Mouse (Mus musculus) gastrocnemius, postnatal 4 days (tissue): ENCODE results near the gene Iqgap1. TPM values are rescaled to one million over a fixed set of nuclear protein-coding genes. Genes with fewer than 3 reads are reported as not detected.
A peak's percentile ranks its signal among the peaks of the same experiment; 100 is the strongest.
"Not testable (repeated sequence)": the region's sequence is repeated elsewhere in the genome, so short reads cannot be mapped to it uniquely, and the experiment has no call there.

Source experiments
- DNase-seq, 2 experiments: peaks; one replicate each; pipeline ENCODE4 v3.0.0; 2021 to 2022; ENCODE audit warnings: low spot score in 2 of 2, mixed read lengths in 2 of 2
- total RNA-seq, 2 experiments: library from RNA; stranded (reverse); gene quantifications; 2 replicates each; pipeline ENCODE4 v1.2.3; 2021

Gene Iqgap1
- total RNA-seq, 2 experiments from 2014 or later: 80.1 to 83.1 TPM

DNA sequence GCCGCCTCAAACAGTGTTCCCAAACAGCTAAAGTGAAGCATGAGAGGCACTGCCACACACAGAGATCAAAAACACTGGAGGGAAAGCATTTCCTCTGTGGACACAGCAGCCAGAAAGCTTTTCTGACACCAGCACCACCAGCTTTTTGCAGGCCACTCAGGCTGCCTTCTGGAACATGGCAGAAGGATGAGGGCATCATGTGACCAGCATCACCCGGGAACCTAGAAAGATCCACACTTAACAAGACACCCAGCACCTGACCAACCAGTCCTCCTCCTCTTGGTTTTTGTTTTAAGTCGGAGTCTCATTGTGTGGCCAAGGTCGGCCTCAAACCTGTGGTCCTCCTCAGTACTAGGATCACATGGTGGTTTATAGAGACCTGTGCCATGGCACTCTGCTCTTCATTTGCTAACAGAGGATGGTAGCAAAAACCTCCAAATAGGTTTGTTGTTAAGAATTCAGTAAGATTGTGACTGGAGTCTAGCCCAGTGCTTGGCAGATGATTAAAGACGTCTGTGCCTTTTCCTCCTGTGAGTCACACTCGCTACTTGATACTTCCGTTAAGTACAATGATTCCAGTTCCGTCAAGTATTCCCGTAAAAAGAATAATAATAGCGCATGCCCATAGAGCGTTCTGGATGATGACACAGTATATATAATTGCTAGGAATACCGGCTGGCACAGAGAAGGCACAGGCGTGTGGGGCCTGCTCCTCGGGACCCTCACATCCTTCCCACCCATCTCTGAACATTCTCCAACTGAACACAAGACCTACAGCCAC lies 51.8 kb downstream of the Iqgap1 start:
- DNase-seq: peak in 1 of 2 experiments; percentile 22

DNA sequence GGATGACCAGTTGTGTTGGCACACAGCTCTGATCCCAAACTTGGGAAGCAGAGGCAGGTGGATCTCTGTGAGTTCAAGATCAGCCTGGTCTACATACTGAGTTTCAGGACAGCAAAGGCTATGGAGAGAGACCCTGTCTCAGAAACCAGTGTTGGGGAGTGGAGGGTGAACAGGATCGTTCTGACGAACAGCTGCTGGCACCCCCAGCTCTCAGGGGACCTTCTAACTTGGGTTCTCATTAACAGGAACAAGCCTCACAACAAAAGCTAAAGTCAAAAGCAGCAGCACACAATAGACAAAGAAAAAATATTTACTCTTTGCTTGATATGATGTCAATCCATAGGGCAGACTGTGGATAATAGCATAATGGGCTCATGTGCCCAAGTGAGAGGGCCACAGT lies 55.3 kb downstream of the Iqgap1 start:
- no peak for DNase-seq

DNA sequence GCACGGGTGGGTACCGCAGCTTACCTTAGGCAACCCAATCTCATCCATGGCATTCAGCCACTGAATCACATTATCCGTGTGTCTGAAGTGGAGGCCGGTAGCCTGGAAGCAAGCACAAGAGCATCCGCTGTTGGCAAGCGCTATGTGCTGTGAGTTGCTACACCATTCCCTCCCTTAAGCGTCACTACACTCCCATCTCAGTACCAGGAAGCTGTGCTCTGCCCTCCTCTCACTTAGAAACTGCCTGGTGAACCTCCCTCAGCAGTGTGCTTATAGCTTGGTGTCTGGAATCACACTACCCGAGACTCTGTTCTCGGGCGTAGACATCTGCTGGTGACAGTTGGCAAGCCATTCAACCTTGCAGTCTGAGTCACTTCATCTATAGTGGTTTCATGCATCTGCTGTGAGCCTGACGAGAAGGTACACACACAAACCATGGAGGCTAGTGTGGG lies 58.9 kb downstream of the Iqgap1 start:
- no peak for DNase-seq

DNA sequence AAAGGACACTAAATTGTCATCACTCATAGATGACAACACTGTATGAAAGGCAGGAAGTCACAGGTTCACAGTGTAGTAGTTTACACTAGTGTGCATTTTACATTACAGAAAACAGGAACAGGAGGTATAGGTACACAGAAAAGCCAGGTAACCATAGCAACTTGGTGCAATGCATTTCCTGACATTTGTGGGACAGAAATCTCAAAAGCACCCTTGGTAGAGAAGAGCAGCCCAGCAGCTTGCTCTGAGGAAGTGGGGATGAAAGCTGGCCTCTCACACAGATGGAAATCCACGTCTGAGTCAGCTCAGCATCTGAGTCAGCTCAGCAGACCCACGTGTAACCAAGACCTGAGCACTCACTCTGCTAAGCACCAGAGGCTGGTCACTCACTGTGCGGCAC lies 59.7 kb downstream of the Iqgap1 start:
- no peak for DNase-seq

DNA sequence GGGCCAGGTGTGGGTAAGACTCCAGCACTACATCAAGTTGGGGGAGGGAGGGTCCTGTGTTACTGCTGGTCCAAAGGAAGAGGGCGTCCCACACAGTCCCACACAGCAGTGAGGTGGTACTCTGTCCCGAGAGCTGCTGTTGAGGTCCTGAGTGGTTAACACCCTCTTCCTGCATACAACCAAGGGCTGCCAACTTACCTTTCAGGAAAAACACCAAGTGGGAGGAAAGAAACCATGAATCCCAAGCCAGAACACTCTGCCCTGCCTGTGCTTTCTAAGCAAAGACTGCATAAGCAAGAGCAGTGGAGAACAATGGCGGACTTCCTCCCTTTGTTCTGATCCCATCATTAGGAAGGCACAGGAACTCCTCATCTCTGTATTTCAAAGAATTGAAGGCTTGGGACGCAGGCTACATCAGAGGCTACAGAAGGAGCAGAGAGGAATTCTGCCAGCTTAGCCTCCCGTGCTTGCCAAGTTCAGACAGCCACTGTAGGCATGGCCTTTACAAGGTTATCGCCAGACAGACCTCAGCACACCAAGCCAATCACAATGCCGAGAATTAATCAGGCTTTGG lies 61.8 kb downstream of the Iqgap1 start:
- no peak for DNase-seq

DNA sequence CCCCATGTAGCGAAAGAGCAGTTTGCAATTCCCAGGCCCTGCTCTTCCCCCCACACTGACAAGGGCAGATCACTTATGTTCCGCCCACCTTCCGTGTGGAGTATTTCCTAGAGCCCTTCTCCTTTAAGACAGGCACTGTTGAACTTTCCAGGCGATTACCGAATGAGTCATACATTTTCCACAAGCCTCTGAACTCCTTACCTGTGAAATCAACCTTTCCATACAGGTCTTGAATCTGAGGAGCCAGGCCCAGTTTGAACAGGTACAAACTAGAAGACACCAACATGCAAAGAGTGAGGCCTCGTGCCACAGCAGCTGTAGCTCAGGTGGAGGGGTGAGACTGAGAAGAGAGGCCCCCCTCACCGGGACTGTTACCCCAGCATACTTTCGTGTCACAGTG lies 63.5 kb downstream of the Iqgap1 start:
- no peak for DNase-seq

DNA sequence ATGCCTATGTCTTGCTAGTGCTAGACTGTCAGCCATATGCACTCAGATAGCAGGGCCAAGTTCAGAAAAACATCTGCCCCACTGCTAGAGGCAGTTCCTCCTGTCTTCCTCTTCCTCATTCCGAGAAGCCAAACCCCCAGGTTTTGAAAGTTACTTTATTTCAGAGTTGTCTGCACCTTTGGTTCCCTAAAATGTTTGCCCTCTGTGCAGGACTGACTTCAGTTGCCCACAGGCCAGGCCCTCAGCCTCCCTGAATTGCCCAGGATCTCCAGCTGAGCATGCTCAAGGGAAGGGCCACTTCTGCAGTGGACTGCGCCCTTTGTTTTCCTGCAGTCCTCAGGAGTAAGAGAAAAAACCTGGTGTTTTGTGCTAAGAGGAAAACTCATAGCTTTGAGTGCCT lies 71.7 kb downstream of the Iqgap1 start:
- no peak for DNase-seq

DNA sequence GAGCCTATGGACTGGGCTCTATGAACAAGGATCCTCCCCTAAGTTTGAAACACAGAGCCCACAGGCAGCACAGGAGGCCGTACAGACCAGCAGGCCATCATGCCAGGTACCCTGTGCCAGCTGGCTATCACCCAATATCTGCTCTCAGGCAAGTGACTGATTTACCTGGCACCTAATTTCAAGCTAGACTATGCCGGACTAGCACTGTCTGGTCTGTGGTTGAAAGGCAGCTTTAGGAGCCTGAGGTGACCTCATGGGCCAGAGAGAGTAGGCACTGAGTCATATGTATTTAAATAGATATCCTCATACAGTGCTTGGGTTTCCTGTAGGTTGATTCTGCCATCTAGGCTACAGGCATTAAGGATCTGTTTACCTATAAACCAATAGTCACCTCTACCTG lies 72.2 kb downstream of the Iqgap1 start:
- DNase-seq: no peak

DNA sequence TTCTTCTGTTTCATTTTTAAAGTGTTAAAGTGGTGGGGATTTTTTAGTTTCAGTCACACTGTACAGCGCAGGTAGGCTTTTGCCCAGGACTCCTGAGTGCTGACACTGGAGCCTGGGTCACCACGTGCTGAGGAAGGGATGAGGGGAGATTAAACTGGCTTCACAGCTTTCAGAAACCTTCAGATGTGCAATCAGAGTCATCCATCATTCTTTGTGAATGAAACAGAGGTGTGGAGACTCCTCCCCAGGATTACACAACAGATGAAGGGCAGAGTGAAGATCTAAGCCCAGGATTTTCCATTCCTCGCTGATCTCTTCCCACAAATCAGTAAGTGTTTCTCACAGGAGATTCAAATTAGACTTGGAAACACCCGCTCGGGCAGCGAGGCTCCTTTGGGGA lies 76.2 kb downstream of the Iqgap1 start:
- DNase-seq: no peak

DNA sequence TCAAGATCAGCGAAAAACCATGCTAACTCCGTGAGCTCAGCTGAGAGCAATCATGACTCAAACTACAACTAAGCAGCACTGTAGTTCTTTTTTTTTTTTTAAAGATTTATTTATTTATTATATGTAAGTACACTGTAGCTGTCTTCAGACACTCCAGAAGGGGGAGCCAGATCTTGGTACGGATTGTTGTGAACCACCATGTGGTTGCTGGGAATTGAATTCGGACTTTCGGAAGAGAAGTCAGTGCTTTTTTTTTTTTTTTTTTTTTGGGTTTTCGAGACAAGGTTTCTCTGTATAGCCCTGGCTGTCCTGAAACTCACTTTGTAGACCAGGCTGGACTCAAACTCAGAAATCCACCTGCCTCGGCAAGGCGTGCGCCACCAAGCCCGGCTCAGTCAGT lies 76.7 kb downstream of the Iqgap1 start:
- DNase-seq: not testable (repeated sequence)

DNA sequence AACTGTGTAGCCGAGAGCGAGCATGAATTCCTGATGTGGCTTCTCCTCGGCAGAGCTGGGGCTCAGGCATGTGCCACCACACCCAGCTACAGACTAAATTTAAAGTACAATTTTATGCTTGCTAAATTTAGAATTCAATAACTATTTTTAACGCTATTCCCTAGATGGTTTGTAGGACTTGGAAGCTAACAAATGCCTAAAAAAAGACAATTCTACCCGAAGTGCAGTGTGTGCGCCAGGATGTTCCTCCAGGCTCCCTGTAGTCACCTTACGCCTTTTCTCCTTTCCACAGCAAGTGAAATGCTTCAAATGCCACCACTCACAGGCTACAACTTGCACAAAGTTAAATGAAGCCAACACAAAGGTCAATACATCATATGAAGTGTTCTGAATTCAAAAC lies 78.4 kb downstream of the Iqgap1 start:
- no peak for DNase-seq

DNA sequence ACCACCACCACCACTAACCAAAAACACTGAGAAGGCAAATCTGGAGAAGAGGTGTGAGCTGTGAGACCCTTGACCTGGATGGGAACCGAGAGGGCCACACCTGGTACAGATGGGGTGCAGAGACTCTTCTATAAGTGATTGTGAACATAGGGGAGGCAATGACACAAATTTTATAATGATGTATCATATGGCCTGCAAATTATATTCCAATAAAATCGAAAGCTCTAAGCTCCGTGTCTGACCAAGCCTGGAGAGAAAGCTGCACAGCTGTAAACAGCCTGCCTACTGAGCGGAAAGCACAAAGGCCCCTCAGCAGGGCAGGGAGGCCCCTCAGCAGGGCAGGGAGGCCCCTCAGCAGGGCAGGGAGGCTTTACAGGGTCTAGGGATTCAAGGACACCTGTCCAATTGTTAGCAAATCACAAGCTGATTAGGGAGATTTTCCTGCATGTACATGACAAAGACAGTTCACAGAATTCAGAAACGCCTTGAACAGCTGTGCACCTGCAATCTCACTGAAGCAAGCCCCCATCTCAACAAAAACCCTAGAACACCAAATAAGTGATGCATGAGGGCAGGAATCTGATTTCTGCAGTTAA lies 79.5 kb downstream of the Iqgap1 start:
- no peak for DNase-seq

DNA sequence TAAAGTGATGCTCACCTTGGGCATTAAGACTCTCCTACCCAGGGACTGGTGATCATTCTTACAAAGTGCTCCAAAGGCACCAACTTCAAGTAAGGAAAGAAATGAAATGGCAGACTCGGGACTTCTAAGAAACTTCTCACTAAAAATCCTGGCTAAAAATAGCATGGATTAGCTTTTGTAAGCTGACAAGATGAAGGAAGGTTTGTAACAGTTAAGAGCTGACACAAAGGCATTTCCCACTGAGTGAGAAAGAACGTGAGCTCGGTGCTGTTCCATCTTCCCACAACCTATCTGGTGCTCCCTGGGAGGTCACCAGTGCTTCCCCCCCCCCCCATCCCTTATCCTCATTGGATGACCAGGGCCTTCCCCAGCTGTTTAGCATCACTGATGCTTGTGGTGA lies 80.0 kb downstream of the Iqgap1 start:
- DNase-seq: no peak

DNA sequence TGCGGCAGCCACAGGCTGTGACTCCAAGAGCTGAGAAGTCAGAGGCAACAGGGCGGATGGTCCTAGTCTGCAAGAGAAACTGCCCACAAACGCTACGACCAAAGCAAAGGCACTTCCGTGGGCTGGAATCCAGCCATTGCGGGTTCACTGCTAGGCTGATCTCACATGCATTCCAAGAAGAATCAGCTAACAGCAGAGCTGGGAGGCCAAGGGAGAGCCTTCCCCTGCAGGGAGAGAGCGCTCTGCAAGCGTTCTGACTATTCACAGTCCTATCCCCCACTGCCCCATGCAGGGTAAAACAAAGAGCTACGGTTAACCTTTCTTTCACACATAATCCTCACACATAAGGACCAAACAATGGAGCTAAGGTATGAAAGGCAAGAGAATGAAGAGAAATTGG lies 80.5 kb downstream of the Iqgap1 start:
- peak in 1 of 2 experiments; percentile 19 for DNase-seq

DNA sequence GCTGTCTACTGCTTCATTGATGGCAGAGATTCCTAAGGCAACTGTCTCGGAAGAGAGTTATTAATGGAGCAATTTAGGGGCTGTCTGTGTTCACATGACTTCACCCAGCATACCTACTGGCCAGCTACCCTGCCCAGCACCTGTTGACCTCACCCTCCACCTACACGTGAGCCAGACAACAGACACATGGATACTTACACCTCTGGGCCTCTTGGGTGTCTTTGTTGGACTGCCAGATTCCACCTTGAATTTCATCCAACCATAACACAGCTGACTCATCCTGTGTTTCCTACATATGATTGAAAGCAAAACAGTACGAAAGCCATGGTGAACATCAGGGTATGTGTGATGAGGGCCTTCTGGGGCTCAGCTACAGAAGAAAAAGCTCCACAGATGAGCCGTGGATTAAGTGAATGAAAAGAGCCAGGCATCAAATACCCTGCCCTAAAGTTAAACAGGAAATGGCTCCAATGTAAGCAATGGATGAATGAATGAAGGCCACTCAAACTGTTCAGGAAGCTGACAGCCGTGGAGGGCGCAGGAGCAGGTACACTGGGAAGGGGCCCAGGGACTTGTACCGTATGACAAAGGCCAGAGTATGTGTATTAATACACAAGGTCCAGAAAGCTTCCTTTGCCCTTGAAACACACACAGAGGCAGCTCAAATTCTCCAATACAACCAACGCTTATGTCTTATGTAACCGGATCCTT lies 81.7 kb downstream of the Iqgap1 start:
- no peak for DNase-seq

DNA sequence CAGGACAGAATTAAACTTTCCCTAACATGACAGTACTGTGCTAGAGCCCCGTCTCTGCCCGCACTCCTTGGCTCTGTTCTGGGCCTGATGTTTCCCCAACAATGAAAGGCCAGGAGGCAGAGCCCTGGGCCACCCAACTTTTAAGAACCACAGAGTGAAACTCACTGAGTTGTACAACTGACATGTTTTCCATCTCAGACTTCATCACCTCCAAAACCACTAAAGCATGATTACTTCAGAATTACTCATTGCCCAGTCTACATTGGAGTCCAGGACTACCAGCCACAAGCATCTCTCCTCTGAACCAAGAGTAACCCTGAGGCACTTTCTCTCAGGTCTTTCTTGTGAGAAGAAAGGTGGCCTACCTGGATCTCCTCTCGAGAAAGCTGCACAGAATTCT lies 83.1 kb downstream of the Iqgap1 start:
- DNase-seq: no peak

DNA sequence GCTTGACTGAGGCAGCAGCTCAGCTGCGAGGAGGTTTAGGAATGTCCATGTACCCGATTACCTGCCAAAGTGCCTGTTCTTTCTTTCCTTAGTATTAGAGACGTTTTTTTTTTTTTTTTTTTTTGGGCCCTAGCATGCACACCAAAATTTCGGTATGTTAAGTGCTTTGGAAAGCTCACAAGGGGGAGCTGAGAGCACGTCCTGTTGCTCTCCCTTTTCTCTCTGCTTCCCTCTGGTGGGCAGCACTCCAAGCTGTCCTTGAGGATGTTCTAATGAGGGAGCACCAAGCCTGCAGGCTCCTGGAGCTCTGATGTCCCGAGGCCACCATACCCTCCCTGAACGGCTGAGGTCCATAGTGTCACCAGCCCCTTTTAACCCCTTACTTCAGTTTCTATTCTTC lies 84.8 kb downstream of the Iqgap1 start:
- DNase-seq: peak; percentile 69 to 82

DNA sequence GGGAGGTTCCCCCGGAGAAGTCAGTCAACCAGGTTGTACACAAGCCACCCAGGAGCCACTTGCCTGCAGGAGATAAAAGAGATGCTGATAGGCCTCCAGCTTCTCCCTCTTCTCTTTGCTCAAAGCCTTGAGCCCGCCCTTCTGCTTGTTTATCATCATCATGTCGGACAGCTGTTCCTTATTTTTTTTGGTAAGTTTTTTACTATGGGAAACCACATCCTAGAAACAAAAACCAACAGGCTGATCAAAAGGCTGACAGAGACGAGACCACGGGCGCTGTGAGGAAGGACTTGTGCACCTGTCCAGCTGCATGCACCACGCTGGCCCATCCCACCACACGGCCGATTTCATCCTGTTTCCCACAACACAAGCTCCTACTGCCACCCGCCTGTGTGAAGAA lies 89.6 kb downstream of the Iqgap1 start:
- DNase-seq: no peak

DNA sequence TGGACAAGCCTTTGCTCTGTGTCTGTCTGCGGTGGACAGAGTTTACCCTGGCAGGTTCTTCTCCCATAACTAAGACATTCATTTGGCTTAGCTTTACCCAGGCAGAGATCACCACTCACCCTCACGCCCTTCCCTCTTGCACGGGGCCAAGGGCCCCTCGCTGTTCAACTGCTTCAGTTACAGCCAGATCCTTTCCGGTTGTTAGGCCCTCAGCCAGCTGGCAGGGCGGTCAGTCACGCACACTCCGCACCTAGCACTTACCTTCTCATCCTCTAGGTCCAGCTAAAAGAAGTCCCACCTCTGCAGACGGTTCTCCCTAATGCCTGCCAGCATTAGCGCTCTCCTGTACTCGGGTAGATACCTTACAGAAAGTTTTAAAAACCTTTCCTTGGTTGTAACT lies 92.8 kb downstream of the Iqgap1 start:
- no peak for DNase-seq

DNA sequence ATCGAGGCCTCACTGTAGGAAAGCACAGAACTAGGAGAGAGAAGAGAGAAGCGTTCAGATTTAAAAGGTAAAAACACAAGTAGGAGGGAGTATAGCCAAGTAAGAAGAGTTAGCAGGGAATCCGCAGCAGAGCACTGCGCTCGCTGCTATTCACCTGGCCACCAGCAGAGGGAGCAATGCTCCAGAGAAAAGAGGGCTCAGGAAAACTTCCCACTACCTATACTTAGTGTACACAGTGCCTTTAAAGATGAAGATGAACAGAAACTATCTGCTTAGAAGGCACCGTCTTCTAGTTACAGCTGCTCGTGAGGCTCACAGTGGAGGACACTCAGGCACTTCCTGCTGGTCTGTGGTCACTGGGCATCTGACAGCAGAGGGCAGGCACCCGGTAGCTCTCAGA lies 96.1 kb downstream of the Iqgap1 start:
- peak; percentile 60 to 70 for DNase-seq

DNA sequence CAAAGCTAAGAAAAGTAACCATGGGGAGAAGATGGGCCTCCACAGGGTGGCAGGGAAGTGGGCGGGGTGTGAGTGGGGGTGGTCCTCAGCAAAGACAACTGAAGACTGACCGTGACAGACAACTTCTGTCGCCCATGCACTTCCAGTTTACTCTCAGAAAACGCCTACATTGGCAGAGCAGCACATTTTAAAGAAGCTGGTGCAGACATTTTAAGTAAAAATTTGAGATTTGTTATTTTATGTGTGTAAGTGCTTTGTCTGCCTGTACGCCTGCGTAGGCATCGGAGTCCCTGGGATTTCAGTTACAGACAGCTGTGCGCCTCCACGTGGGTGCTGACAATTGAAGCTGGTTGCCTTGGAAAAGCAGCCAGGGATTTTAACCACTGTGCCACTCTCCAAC lies 104.7 kb downstream of the Iqgap1 start:
- DNase-seq: no peak

DNA sequence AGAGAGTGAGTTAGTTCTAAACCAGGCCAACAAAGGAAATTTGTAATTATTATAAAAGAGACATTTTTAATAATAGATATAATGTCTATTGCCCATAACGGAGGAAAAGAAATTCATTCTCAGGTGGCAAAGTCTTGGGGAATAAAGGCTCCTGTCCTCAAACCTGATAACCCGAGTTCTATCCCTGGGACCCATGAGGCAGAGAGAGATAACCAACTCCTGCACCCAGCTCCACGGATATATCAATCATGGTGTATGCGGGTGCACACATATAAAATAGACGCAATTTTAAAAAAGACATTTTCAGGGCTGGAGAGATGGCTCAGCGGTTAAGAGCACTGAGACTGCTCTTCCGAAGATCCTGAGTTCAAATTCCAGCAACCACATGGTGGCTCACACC lies 106.2 kb downstream of the Iqgap1 start:
- no peak for DNase-seq
